Mouse (Mus musculus) kidney, embryonic 16.5 days (tissue): ENCODE results near the gene 4930558K02Rik. TPM values are rescaled to one million over a fixed set of nuclear protein-coding genes. Genes with fewer than 3 reads are reported as not detected.

ENCODE experiments used
- ATAC-seq: fragments of 200-750 bp; cut with Nextera tagmentation; 2 replicates; pipeline ENCODE4 v1.8.0; 2017; ENCODE audit warnings: moderate TSS enrichment; ENCODE audit not compliant: low FRiP score, low TSS enrichment
- H3K27ac ChIP-seq: fragments of 300-500 bp; sonication (generic); 2 replicates; pipeline ENCODE4 v1.5.1; 2014; ENCODE audit warnings: low read length
- H3K27me3 ChIP-seq: fragments of 300-500 bp; sonication (generic); 2 replicates; pipeline ENCODE4 v1.6.1; 2014; ENCODE audit warnings: low read length, control low read depth, mixed read lengths; ENCODE audit not compliant: insufficient read depth
- H3K36me3 ChIP-seq: fragments of 300-500 bp; sonication (generic); 2 replicates; pipeline ENCODE4 v1.6.1; 2014; ENCODE audit warnings: low read length, control low read depth, mixed read lengths; ENCODE audit not compliant: insufficient read depth
- H3K4me1 ChIP-seq: fragments of 300-500 bp; sonication (generic); 2 replicates; pipeline ENCODE4 v1.6.1; 2014; ENCODE audit warnings: low read length, control low read depth, mixed read lengths; ENCODE audit not compliant: insufficient read depth
- H3K4me2 ChIP-seq: fragments of 300-500 bp; sonication (generic); replicated peaks from 2 replicates; pipeline ENCODE4 v1.6.1; 2014; ENCODE audit warnings: low read depth, low read length
- H3K4me3 ChIP-seq: fragments of 300-500 bp; sonication (generic); 2 replicates; pipeline ENCODE4 v1.5.1; 2014; ENCODE audit warnings: mild to moderate bottlenecking, low read length
- H3K9ac ChIP-seq: fragments of 300-500 bp; sonication (generic); replicated peaks from 2 replicates; pipeline ENCODE4 v1.6.1; 2014; ENCODE audit warnings: low read length
- H3K9me3 ChIP-seq: fragments of 300-500 bp; sonication (generic); 2 replicates; pipeline ENCODE4 v1.6.1; 2016; ENCODE audit warnings: low read length, control low read depth
- WGBS: fragments of 180-500 bp; shearing (Covaris S2); extraction: QIAGEN DNeasy Blood & Tissue Kit; methylation state at CpG from one replicate; pipeline ENCODE4 v1.1.7; 2014; 5-methylcytosine and 5-hydroxymethylcytosine counted together
- polyA plus RNA-seq: library from polyadenylated mRNA; unstranded; fragments of >200 nt; fragmentation: Nextera tagmentation; extraction: Ambion mirVana; gene quantifications from 2 replicates; pipeline ENCODE4 v1.2.1, GENCODE M21; 2015

4930558K02Rik gene
- polyA plus RNA-seq, 1 experiment from 2014 or later = not detected

DNA sequence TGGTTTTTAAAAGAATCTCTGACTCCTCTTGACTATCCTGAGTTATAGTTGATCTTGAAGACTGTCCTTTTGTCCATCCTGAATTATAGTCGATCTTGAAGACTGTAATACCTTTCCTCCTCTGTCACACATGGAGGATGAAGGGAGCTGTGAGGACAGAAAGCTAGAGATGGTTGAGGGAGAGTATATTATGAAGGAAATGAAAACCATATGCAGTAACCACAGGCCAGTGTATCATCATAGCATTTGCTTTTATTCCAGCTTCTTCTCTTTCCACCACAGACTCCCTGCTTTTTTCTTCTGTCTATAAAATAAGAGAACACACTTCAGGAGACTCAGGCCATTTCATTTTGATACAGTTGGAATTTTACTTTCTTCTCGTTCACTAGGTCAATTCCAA, 610 bp upstream of the 4930558K02Rik start:
- no peaks in the 10 kb centered on the region for H3K36me3 ChIP-seq
- 80% methylated on average over 2 of the region's 2 CpGs for WGBS
- H3K27me3 ChIP-seq = no peaks in the 10 kb centered on the region
- ATAC-seq = no peak
- H3K9ac ChIP-seq = no peak overlapping the region
- H3K27ac ChIP-seq = no peak overlapping the region
- no peak overlapping the region for H3K4me3 ChIP-seq
- peaks cover 47% of the 10 kb centered on the region for H3K4me1 ChIP-seq
- no peak overlapping the region for H3K4me2 ChIP-seq
- no peaks in the 10 kb centered on the region for H3K9me3 ChIP-seq

DNA sequence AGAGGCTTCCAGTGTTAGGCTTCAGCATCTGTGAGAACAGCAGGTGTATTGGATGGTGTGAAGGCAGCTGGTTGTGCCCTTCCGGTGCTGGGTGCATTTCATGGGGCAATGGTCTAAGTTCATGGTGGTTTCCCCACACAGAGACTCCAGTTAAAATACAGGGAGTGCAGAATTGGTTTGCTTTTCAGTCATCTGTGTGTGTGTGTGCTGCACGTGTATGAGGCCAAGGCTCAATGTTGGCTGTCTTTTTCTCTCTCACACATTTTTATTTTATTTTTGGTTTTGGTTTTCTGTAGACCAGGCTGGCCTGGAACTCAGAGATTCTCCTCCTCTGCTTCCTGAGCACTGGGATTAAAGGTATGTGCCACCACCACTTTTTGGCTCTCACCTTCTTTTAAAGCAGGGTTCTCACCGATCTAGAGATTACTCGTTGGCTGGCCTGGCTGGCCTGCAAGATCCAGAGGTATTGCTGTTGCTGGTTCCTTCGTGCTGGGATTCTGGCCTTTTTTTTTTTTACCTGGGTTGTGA, 1.2 kb downstream of the 4930558K02Rik start:
- H3K9me3 ChIP-seq = no peaks in the 10 kb centered on the region
- no peak overlapping the region for H3K4me3 ChIP-seq
- H3K27me3 ChIP-seq = no peaks in the 10 kb centered on the region
- no peak overlapping the region for H3K27ac ChIP-seq
- WGBS = 87% methylated on average over 5 of the region's 5 CpGs
- no peak for ATAC-seq
- H3K4me1 ChIP-seq = peaks cover 45% of the 10 kb centered on the region
- H3K36me3 ChIP-seq = no peaks in the 10 kb centered on the region
- no peak overlapping the region for H3K9ac ChIP-seq
- no peak overlapping the region for H3K4me2 ChIP-seq

DNA sequence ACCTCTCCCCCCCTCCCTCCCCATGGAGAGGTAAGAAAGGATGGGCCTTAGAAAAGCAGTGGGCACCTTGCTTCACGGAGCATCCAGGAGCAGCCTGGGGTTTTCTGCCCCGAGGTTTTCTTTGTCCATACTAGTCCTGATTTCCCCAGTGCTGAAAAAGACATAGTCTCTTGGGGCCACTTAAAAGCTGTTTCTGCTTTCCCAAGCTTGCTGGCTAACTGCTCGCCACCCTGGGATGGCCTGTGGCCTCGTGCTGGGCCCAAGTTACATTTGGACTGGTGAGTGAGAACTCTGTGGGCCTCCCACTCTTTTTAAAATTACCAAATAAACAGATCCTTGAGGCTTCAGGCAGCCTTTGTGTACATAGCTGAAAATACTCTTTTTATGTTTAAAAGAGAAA, 2.1 kb downstream of the 4930558K02Rik start:
- Histone ChIP-seq H3K27me3 (no peaks in the 10 kb centered on the region), H3K4me2 (no peak overlapping the region), H3K4me3 (no peak overlapping the region), H3K4me1 (peaks cover 45% of the 10 kb centered on the region), H3K36me3 (no peaks in the 10 kb centered on the region), H3K9me3 (no peaks in the 10 kb centered on the region), H3K27ac (0 out of 2 replicates have a peak overlapping the region, but pooled peaks have one; percentile 24), H3K9ac (no peak overlapping the region)
- WGBS = 53% methylated on average over 4 of the region's 4 CpGs
- no peak for ATAC-seq

DNA sequence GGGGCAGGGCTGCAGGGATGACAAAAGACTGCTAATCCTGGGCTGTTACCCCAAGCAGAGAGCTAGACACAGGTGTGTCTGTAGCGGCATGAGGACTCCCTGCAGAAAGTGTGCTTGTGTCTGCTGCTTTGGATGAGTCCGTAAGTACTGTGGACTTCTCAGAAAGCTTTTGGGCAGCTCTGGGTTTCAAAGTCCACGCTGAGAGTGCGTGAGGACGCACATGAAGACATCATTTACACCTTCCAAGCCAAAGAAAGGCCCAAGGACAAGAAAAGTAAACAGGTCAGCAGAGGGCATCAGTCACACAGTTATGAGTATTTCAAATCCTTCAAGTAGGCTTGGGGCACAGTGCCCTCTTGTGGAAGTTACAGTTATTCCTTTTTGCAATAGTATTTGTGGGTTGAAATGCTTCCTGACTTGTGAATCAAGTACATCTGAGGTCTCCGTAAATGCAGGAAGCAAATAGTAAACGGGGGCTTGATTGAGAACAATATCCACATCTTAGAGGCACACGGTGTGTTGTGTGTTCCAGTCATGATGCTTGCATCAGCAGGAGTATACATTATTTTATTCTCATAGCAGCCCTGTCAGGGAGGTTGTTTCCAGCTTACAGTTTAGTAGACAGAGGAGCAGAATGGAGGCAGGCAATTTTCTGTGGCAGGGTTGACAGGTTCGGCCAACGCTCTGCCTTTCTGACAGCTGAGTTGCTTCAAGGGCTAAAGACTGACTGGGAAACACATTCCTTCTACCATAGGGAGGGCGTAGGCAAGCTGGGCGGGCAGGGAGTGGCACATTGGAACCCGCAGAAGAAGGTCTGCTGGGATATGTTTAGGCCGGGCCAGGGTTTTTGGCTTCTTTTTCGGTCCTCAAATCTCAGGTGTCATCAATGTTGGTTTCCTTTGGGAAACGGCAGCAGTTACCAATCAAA, 2.9 kb downstream of the 4930558K02Rik start:
- no peaks in the 10 kb centered on the region for H3K27me3 ChIP-seq
- 42% methylated on average over 16 of the region's 16 CpGs for WGBS
- ATAC-seq = peak; percentile 57; the same call in 1 of the 2 replicates
- no peak overlapping the region; the same call in 1 of the 2 replicates for H3K9ac ChIP-seq
- H3K36me3 ChIP-seq = no peaks in the 10 kb centered on the region
- H3K27ac ChIP-seq = peak overlapping the region; percentile 57; the same call in 1 of the 2 replicates
- no peaks in the 10 kb centered on the region for H3K9me3 ChIP-seq
- no peak overlapping the region for H3K4me3 ChIP-seq
- H3K4me1 ChIP-seq = peaks cover 45% of the 10 kb centered on the region
- no peak overlapping the region for H3K4me2 ChIP-seq

DNA sequence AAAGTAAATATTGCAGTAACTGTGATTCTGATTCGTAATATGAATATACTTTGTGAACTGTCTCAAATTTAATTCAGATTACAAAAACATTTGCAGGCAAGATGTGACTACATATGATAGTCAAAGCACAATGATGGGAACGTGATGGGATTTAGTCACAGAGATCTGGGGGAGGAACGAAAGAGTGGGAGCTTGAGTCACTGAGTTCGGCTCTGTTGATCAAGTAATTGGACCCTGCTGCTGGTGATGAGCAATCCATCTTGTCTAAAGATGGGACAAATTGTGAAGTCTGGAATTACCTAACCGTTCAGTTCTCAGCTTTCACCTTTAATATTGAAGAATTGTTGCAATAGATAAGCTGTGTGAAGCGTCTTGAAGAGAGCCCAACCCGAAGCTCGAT, 7.2 kb downstream of the 4930558K02Rik start:
- Histone ChIP-seq H3K27ac (no peak overlapping the region), H3K9me3 (no peaks in the 10 kb centered on the region), H3K27me3 (no peaks in the 10 kb centered on the region), H3K4me1 (peaks cover 55% of the 10 kb centered on the region), H3K4me2 (no peak overlapping the region), H3K36me3 (peaks cover 8% of the 10 kb centered on the region; the same call in 1 of the 2 replicates), H3K4me3 (no peak overlapping the region), H3K9ac (no peak overlapping the region)
- WGBS = 51% methylated on average over 8 of the region's 8 CpGs
- no peak for ATAC-seq

DNA sequence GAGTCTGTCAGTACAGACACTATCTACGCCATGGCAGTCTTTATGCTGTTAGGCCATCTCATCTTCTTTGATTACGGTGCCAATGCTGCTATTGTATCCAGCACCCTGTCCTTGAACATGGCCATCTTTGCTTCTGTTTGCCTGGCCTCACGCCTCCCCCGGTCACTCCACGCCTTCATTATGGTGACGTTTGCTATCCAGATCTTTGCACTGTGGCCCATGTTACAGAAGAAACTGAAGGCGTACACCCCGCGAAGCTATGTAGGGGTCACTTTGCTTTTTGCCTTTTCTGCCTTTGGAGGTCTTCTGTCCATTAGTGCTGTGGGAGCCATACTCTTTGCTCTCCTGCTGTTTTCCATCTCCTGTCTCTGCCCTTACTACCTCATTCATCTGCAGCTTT, 8.6 kb downstream of the 4930558K02Rik start:
- Histone ChIP-seq H3K4me1 (peaks cover 41% of the 10 kb centered on the region), H3K27me3 (no peaks in the 10 kb centered on the region), H3K4me2 (no peak overlapping the region), H3K4me3 (no peak overlapping the region), H3K27ac (no peak overlapping the region), H3K9me3 (no peaks in the 10 kb centered on the region), H3K9ac (no peak overlapping the region), H3K36me3 (peaks cover 8% of the 10 kb centered on the region; the same call in 1 of the 2 replicates)
- ATAC-seq = no peak
- WGBS = 96% methylated on average over 9 of the region's 9 CpGs

DNA sequence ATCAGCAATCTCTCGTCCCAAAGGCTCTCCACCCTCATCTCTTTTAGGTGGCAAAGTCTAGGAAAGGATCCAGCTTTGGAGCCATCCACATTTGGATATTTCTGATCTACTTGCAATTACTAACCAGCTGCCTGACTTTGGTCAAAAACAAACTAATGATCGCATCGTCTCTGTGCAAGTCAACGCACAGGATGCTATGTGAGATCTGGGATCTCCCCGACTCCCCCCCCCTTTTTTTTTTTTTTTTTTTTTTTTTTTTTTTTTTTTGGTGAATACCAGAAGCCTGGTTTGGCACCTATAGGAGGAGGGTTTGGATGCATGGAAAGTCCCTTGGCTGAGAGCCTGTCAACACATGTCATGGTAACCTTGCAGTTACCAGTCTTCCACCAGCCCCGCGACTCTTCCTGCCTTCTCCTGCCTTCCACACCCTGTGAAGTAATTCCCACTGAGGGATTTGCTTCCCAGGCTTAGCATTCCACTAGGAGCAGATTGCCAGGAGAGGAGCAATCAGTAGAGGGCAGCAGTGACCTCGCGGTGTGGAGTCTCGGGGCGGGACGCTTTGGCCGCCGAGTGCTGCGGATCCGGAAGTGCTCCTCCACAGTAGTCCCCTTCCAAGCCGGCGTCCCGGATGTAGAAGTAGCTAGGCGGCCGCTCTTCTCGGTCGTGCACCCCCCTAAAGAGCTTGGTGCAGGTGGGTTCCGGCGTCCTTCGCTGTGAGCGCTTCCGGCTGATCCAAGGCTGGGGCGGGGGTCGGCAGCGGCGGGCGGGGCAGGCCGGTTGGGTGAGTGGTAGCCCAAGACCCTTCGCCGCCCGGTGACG, 10.6 kb downstream of the 4930558K02Rik start, which contains the start of gene Pigc:
TSS of gene Pigc (plus strand) at position 598 of the 819 bp plus-strand sequence.
- Histone ChIP-seq H3K4me2 (peak within 1 kb of the TSS; percentile 71), H3K4me1 (peaks cover 24% of the 10 kb centered on the region), H3K27ac (peak within 1 kb of the TSS; percentile 80), H3K9me3 (no peaks in the 10 kb centered on the region), H3K9ac (peak within 1 kb of the TSS; percentile 81), H3K36me3 (peaks cover 8% of the 10 kb centered on the region; the same call in 1 of the 2 replicates), H3K27me3 (no peaks in the 10 kb centered on the region), H3K4me3 (peak within 1 kb of the TSS; percentile 70)
- peak; percentile 98 for ATAC-seq
- WGBS = 3% methylated on average over 38 of the region's 38 CpGs

DNA sequence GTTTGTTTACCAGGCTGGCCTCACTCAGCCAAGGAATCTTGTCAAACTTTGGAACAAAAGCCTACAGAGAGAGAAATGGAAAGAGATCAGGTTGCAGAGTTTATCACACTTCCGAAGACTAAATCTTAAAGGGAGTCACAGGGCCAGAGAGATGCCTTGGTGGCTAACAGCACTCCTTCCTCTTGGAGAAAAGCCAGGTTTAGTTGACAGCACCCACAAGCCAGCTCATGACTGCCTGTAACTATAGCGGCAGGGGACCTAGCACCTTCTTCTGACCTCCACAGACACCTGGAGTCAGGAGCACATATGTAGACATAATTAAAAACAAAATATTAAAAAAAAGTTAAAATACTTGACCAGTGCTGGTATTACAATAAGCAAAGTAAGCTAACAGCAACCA, 11.5 kb downstream of the 4930558K02Rik start:
- Histone ChIP-seq H3K4me3 (no peak overlapping the region), H3K27ac (no peak overlapping the region), H3K9ac (no peak overlapping the region), H3K27me3 (no peaks in the 10 kb centered on the region), H3K9me3 (no peaks in the 10 kb centered on the region), H3K4me1 (peaks cover 19% of the 10 kb centered on the region), H3K36me3 (peaks cover 8% of the 10 kb centered on the region; the same call in 1 of the 2 replicates), H3K4me2 (no peak overlapping the region)
- WGBS = 59% methylated on average over 2 of the region's 2 CpGs
- ATAC-seq = no peak

DNA sequence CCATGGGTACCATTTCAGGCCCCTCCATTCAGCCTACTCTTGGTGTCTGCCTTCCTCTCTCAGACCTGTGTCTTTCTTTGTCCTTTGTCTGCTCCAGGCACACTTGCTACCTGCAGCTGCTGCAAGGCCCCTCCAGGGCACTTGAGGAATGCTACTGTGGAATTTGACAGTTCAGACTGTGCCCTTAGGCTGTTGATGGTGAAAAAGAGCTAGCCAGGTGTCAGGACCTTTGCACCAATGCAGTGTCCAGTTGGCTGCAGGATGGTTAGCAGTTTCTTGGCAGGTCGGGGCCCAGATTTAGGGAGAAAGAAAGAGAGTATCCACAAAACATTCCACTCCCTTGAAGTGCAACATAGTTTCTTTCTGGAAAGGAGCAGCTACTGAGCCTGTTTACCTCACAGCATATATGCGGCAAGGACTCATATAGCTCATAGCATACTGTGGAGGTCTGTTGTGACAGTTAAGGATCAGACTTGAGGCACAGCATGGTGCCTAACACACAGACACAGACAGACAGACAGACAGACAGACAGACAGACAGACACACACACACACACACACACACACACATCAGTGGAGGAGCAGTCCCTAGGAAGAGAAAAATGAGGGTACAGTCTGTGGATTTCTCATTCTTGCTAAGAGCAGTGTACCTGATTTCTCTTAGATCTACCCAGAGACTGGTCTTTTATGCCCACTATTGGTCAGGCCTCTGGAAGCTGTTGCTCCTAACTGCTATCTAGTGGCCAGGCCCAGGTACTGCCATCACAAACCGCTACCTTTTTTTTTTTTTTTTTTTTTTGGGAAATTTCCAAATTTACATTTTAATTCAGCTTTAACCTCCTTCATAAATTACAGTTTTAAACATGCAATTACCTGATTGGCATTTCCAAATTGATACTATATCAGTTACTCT, 16.7 kb downstream of the 4930558K02Rik start:
- Histone ChIP-seq H3K36me3 (no peaks in the 10 kb centered on the region), H3K9ac (no peak overlapping the region), H3K4me3 (no peak overlapping the region), H3K27me3 (no peaks in the 10 kb centered on the region), H3K27ac (no peak overlapping the region), H3K4me1 (no peaks in the 10 kb centered on the region), H3K9me3 (no peaks in the 10 kb centered on the region), H3K4me2 (no peak overlapping the region)
- 50% methylated on average over 3 of the region's 3 CpGs for WGBS
- peak; percentile 78; the same call in 1 of the 2 replicates for ATAC-seq
